Mouse (Mus musculus) lung, postnatal 0 days (tissue): ENCODE data around the gene Cdon.

Experiments
- CTCF ChIP-seq: IDR thresholded peaks from 2 replicates; pipeline ENCODE4 v1.5.1; 2016; ENCODE audit warnings: antibody characterized with exemption, mild to moderate bottlenecking
- EP300 ChIP-seq: IDR thresholded peaks from 2 replicates; pipeline ENCODE4 v1.6.1; 2016; ENCODE audit warnings: antibody characterized with exemption, mild to moderate bottlenecking, control low read depth

- TF ChIP-seq CTCF = no peak
- no peak for TF ChIP-seq EP300
Measured at GRCm38 (mm10) chr9:35523541-35523940, 102.6 kb downstream of the Cdon start.
